Mouse (Mus musculus): Measurements from ENCODE around the gene Ptpa. TPM values are rescaled to one million over a fixed set of nuclear protein-coding genes. Genes with fewer than 3 reads are reported as not detected.

Ptpa gene
- polyA plus RNA-seq, 1 experiment, result 213 TPM

- no peak overlapping the region for H3ac ChIP-seq (ENCODE audit: control insufficient read depth, insufficient read length, low read depth)
- H3K27me3 ChIP-seq (ENCODE audit: control insufficient read depth, insufficient read depth, insufficient read length), result no peaks in the 10 kb centered on the region
- no peak for TF ChIP-seq FOSL1 (IDR thresholded peaks at IDR 0.05; ENCODE audit: insufficient read depth, low read length, poor library complexity, severe bottlenecking)
- TF ChIP-seq MYOD1 (IDR thresholded peaks at IDR 0.05; ENCODE audit: control insufficient read depth, insufficient read length, low read depth), result no peak
- TF ChIP-seq MYOG (IDR thresholded peaks at IDR 0.05; ENCODE audit: control insufficient read depth, extremely low read depth, insufficient read length), result no peak
- no peak for TF ChIP-seq CEBPB (IDR thresholded peaks at IDR 0.05; ENCODE audit: low read depth)
- H3K79me3 ChIP-seq (ENCODE audit: low read depth), result no peaks in the 10 kb centered on the region
- H3K36me3 ChIP-seq (ENCODE audit: control insufficient read depth, insufficient read depth), result peaks cover 30% of the 10 kb centered on the region
- H3K79me2 ChIP-seq (ENCODE audit: control insufficient read depth, insufficient read depth), result no peaks in the 10 kb centered on the region
- H3K4me3 ChIP-seq (ENCODE audit: insufficient read depth, poor library complexity, severe bottlenecking), result no peak overlapping the region
These were observed 13.0 kb upstream of the Ptpa start for GRCm38 (mm10) chr2:30402843-30403242.

GRCm38 (mm10) chr2:30403870-30404269 is 12.0 kb upstream of the Ptpa start:
- H3K79me2 ChIP-seq (ENCODE audit: control insufficient read depth, insufficient read depth), result no peaks in the 10 kb centered on the region
- no peak for TF ChIP-seq MYOD1 (IDR thresholded peaks at IDR 0.05; ENCODE audit: control insufficient read depth, insufficient read length, low read depth)
- TF ChIP-seq MAX (IDR thresholded peaks at IDR 0.05), result no peak
- TF ChIP-seq CTCF (IDR thresholded peaks at IDR 0.05; ENCODE audit: control insufficient read depth, insufficient read depth, insufficient read length), result no peak
- no peak for TF ChIP-seq USF1 (IDR thresholded peaks at IDR 0.05; ENCODE audit: low read depth)
- no peak for TF ChIP-seq MYOG (IDR thresholded peaks at IDR 0.05; ENCODE audit: control insufficient read depth, extremely low read depth, insufficient read length)
- TF ChIP-seq CEBPB (IDR thresholded peaks at IDR 0.05; ENCODE audit: low read depth), result no peak
- no peak for TF ChIP-seq FOSL1 (IDR thresholded peaks at IDR 0.05; ENCODE audit: insufficient read depth, low read length, poor library complexity, severe bottlenecking)
- H3K79me3 ChIP-seq (ENCODE audit: low read depth), result no peaks in the 10 kb centered on the region
- H3ac ChIP-seq (ENCODE audit: control insufficient read depth, insufficient read length, low read depth), result no peak overlapping the region
- H3K36me3 ChIP-seq (ENCODE audit: control insufficient read depth, insufficient read depth), result peaks cover 24% of the 10 kb centered on the region
- no peaks in the 10 kb centered on the region for H3K27me3 ChIP-seq (ENCODE audit: control insufficient read depth, insufficient read depth, insufficient read length)
- no peak overlapping the region for H3K4me3 ChIP-seq (ENCODE audit: insufficient read depth, poor library complexity, severe bottlenecking)

- H3K27me3 ChIP-seq (ENCODE audit: control insufficient read depth, insufficient read depth, insufficient read length), result no peaks in the 10 kb centered on the region
- no peaks in the 10 kb centered on the region for H3K79me2 ChIP-seq (ENCODE audit: control insufficient read depth, insufficient read depth)
- H3K4me3 ChIP-seq (ENCODE audit: insufficient read depth, poor library complexity, severe bottlenecking), result no peak overlapping the region
- peaks cover 13% of the 10 kb centered on the region for H3K36me3 ChIP-seq (ENCODE audit: control insufficient read depth, insufficient read depth)
- TF ChIP-seq CTCF (IDR thresholded peaks at IDR 0.05; ENCODE audit: control insufficient read depth, insufficient read depth, insufficient read length) (no peak), FOSL1 (IDR thresholded peaks at IDR 0.05; ENCODE audit: insufficient read depth, low read length, poor library complexity, severe bottlenecking) (no peak), MYOG (IDR thresholded peaks at IDR 0.05; ENCODE audit: control insufficient read depth, extremely low read depth, insufficient read length) (no peak), CEBPB (IDR thresholded peaks at IDR 0.05; ENCODE audit: low read depth) (no peak), MAX (IDR thresholded peaks at IDR 0.05) (no peak), USF1 (IDR thresholded peaks at IDR 0.05; ENCODE audit: low read depth) (no peak), MYOD1 (IDR thresholded peaks at IDR 0.05; ENCODE audit: control insufficient read depth, insufficient read length, low read depth) (no peak)
- H3ac ChIP-seq (ENCODE audit: control insufficient read depth, insufficient read length, low read depth), result no peak overlapping the region
- H3K79me3 ChIP-seq (ENCODE audit: low read depth), result no peaks in the 10 kb centered on the region
These were observed 8.6 kb upstream of the Ptpa start for GRCm38 (mm10) chr2:30407221-30407620.

GRCm38 (mm10) chr2:30407778-30408177 is 8.1 kb upstream of the Ptpa start:
- TF ChIP-seq CEBPB (IDR thresholded peaks at IDR 0.05; ENCODE audit: low read depth) (no peak), USF1 (IDR thresholded peaks at IDR 0.05; ENCODE audit: low read depth) (no peak), CTCF (IDR thresholded peaks at IDR 0.05; ENCODE audit: control insufficient read depth, insufficient read depth, insufficient read length) (no peak), MYOG (IDR thresholded peaks at IDR 0.05; ENCODE audit: control insufficient read depth, extremely low read depth, insufficient read length) (no peak), MYOD1 (IDR thresholded peaks at IDR 0.05; ENCODE audit: control insufficient read depth, insufficient read length, low read depth) (no peak)
- H3K79me2 ChIP-seq (ENCODE audit: control insufficient read depth, insufficient read depth), result no peaks in the 10 kb centered on the region
- H3K4me3 ChIP-seq (ENCODE audit: insufficient read depth, poor library complexity, severe bottlenecking), result no peak overlapping the region
- no peaks in the 10 kb centered on the region for H3K27me3 ChIP-seq (ENCODE audit: control insufficient read depth, insufficient read depth, insufficient read length)
- H3ac ChIP-seq (ENCODE audit: control insufficient read depth, insufficient read length, low read depth), result no peak overlapping the region
- H3K36me3 ChIP-seq (ENCODE audit: control insufficient read depth, insufficient read depth), result peaks cover 13% of the 10 kb centered on the region
- no peaks in the 10 kb centered on the region for H3K79me3 ChIP-seq (ENCODE audit: low read depth)

- Histone ChIP-seq H3K4me3 (ENCODE audit: insufficient read depth, poor library complexity, severe bottlenecking) (no peak overlapping the region), H3ac (ENCODE audit: control insufficient read depth, insufficient read length, low read depth) (no peak overlapping the region), H3K36me3 (ENCODE audit: control insufficient read depth, insufficient read depth) (peaks cover 16% of the 10 kb centered on the region), H3K79me2 (ENCODE audit: control insufficient read depth, insufficient read depth) (no peaks in the 10 kb centered on the region), H3K79me3 (ENCODE audit: low read depth) (no peaks in the 10 kb centered on the region), H3K27me3 (ENCODE audit: control insufficient read depth, insufficient read depth, insufficient read length) (no peaks in the 10 kb centered on the region)
- TF ChIP-seq MYOD1 (IDR thresholded peaks at IDR 0.05; ENCODE audit: control insufficient read depth, insufficient read length, low read depth) (no peak), USF1 (IDR thresholded peaks at IDR 0.05; ENCODE audit: low read depth) (no peak), MAX (IDR thresholded peaks at IDR 0.05) (no peak), CTCF (IDR thresholded peaks at IDR 0.05; ENCODE audit: control insufficient read depth, insufficient read depth, insufficient read length) (no peak), CEBPB (IDR thresholded peaks at IDR 0.05; ENCODE audit: low read depth) (no peak), MYOG (IDR thresholded peaks at IDR 0.05; ENCODE audit: control insufficient read depth, extremely low read depth, insufficient read length) (no peak), FOSL1 (IDR thresholded peaks at IDR 0.05; ENCODE audit: insufficient read depth, low read length, poor library complexity, severe bottlenecking) (no peak)
These were observed 7.3 kb upstream of the Ptpa start for GRCm38 (mm10) chr2:30408452-30409100.

Data from C2C12 (cell line).